Mouse (Mus musculus): ENCODE data around the gene Ppp1r16b. TPM values are rescaled to one million over a fixed set of nuclear protein-coding genes. Genes with fewer than 3 reads are reported as not detected.

The Ppp1r16b gene
- polyA plus RNA-seq, 1 experiment from 2014 or later: 2.2 TPM

DNA sequence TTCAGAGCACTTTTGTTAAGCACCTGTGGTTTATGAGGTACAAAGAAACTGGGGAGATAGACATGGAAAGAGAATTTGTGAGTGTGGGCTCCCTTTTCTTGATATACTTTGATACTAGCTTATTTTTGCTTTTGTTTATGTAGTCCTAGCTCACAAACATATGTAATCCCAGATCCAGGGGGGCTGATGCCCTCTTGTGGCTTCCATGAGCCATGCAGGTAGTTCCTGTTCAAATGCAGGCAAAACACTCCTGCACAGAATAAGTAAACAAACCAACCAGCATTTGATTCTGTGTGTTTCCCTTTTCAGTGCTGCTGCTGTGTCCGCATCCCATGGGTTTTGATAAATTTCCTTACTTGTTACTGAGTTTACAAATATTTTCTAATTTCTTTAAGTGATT is 35.8 kb upstream of the Ppp1r16b start:
- no peak overlapping the region for H3K9ac ChIP-seq (replicated peaks; ENCODE audit: low read length)
- whole genome bisulfite sequencing: 86% methylated on average over 1 of the region's 1 CpGs

GRCm38 (mm10) chr2:158631873-158632272 is 33.3 kb upstream of the Ppp1r16b start:
- Histone ChIP-seq H3K9ac (replicated peaks; ENCODE audit: low read length) (no peak overlapping the region), H3K27ac (replicated peaks; ENCODE audit: low read depth, low read length) (no peak overlapping the region), H3K4me3 (ENCODE audit: low read depth, low read length) (no peak overlapping the region), H3K9me3 (replicated peaks; ENCODE audit: control insufficient read depth, low read length) (no peaks in the 10 kb centered on the region), H3K4me2 (ENCODE audit: low read depth, low read length) (no peak overlapping the region), H3K27me3 (ENCODE audit: control insufficient read depth, insufficient read depth, low read length) (no peaks in the 10 kb centered on the region), H3K36me3 (replicated peaks; ENCODE audit: control insufficient read depth, insufficient read depth, low read depth, low read length) (peaks cover 11% of the 10 kb centered on the region), H3K4me1 (ENCODE audit: control insufficient read depth, insufficient read depth, low read length) (no peaks in the 10 kb centered on the region)
- ATAC-seq (replicated peaks; ENCODE audit: insufficient number of reproducible peaks, low FRiP score, low TSS enrichment, low read depth): no peak
- no peak for DNase-seq (ENCODE audit: low spot score)
- 78% methylated on average over 5 of the region's 5 CpGs for WGBS

More for the DNA sequence above, 35.8 kb upstream of the Ppp1r16b start:
- Histone ChIP-seq H3K4me1 (ENCODE audit: control insufficient read depth, insufficient read depth, low read length) (peaks cover 5% of the 10 kb centered on the region; the same call in 1 of the 2 replicates), H3K27ac (replicated peaks; ENCODE audit: low read depth, low read length) (no peak overlapping the region), H3K4me3 (ENCODE audit: low read depth, low read length) (no peak overlapping the region), H3K9me3 (replicated peaks; ENCODE audit: control insufficient read depth, low read length) (no peaks in the 10 kb centered on the region), H3K27me3 (ENCODE audit: control insufficient read depth, insufficient read depth, low read length) (no peaks in the 10 kb centered on the region), H3K36me3 (replicated peaks; ENCODE audit: control insufficient read depth, insufficient read depth, low read depth, low read length) (peaks cover 10% of the 10 kb centered on the region), H3K4me2 (ENCODE audit: low read depth, low read length) (no peak overlapping the region)
- ATAC-seq (replicated peaks; ENCODE audit: insufficient number of reproducible peaks, low FRiP score, low TSS enrichment, low read depth) (no peak), DNase-seq (ENCODE audit: low spot score) (peak; percentile 65)

DNA sequence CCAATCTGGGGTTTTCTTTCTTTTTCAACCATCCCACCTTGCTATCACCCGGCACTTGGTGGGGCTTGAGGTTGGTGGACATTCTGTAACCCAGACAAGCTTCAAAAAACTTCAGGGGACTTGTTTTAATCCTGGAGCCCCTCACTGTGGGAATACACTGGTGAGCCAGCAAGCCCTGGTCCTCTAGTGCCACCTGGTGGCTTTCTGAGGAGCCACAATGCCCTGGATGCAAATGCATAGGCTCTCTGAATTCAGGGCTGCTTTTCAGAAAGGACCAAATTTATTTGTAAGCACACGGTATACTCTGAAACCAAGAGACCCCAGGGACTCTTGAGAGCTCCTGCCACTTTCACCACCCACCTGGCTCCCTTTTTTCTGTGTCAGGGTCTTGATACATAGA is 23.3 kb upstream of the Ppp1r16b start:
- ATAC-seq (replicated peaks; ENCODE audit: insufficient number of reproducible peaks, low FRiP score, low TSS enrichment, low read depth) (no peak), DNase-seq (ENCODE audit: low spot score) (peak; percentile 79)
- Histone ChIP-seq H3K4me3 (ENCODE audit: low read depth, low read length) (no peak overlapping the region), H3K9me3 (replicated peaks; ENCODE audit: control insufficient read depth, low read length) (no peaks in the 10 kb centered on the region), H3K27me3 (ENCODE audit: control insufficient read depth, insufficient read depth, low read length) (no peaks in the 10 kb centered on the region), H3K27ac (replicated peaks; ENCODE audit: low read depth, low read length) (no peak overlapping the region), H3K36me3 (replicated peaks; ENCODE audit: control insufficient read depth, insufficient read depth, low read depth, low read length) (peaks cover 8% of the 10 kb centered on the region), H3K4me1 (ENCODE audit: control insufficient read depth, insufficient read depth, low read length) (no peaks in the 10 kb centered on the region), H3K4me2 (ENCODE audit: low read depth, low read length) (no peak overlapping the region), H3K9ac (replicated peaks; ENCODE audit: low read length) (no peak overlapping the region)
- 27% methylated on average over 2 of the region's 2 CpGs for WGBS

DNA sequence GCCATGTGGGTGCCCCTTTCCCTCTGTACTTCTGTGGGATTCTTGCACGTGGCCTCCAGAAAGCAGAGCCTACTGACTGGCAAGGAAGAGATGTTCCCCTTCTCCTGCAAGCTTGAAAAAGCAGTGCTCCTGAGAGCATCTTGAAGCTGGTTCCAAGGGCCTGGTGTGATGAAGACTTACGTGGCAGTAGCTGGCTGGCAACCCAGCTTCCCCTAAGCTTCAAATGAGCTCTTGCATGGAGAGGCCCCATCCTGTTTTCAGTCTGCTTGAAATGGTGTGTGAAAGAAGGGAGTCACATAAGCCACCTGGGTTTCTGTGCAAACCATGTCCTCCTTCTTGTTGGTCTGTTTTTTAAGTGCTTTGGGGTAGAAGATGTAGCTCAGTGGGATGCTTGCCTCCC is 22.6 kb upstream of the Ppp1r16b start:
- Histone ChIP-seq H3K4me3 (ENCODE audit: low read depth, low read length) (no peak overlapping the region), H3K36me3 (replicated peaks; ENCODE audit: control insufficient read depth, insufficient read depth, low read depth, low read length) (peaks cover 6% of the 10 kb centered on the region), H3K4me1 (ENCODE audit: control insufficient read depth, insufficient read depth, low read length) (no peaks in the 10 kb centered on the region), H3K9me3 (replicated peaks; ENCODE audit: control insufficient read depth, low read length) (no peaks in the 10 kb centered on the region), H3K27ac (replicated peaks; ENCODE audit: low read depth, low read length) (no peak overlapping the region), H3K4me2 (ENCODE audit: low read depth, low read length) (no peak overlapping the region), H3K9ac (replicated peaks; ENCODE audit: low read length) (no peak overlapping the region), H3K27me3 (ENCODE audit: control insufficient read depth, insufficient read depth, low read length) (no peaks in the 10 kb centered on the region)
- WGBS: 96% methylated on average over 2 of the region's 2 CpGs
- DNase-seq (ENCODE audit: low spot score) (no peak), ATAC-seq (replicated peaks; ENCODE audit: insufficient number of reproducible peaks, low FRiP score, low TSS enrichment, low read depth) (no peak)

- peaks cover 1% of the 10 kb centered on the region for H3K36me3 ChIP-seq (replicated peaks; ENCODE audit: control insufficient read depth, insufficient read depth, low read depth, low read length)
- WGBS: 89% methylated on average over 3 of the region's 3 CpGs
- ATAC-seq (replicated peaks; ENCODE audit: insufficient number of reproducible peaks, low FRiP score, low TSS enrichment, low read depth): no peak
Measured at GRCm38 (mm10) chr2:158643791-158644190, 21.4 kb upstream of the Ppp1r16b start.

DNA sequence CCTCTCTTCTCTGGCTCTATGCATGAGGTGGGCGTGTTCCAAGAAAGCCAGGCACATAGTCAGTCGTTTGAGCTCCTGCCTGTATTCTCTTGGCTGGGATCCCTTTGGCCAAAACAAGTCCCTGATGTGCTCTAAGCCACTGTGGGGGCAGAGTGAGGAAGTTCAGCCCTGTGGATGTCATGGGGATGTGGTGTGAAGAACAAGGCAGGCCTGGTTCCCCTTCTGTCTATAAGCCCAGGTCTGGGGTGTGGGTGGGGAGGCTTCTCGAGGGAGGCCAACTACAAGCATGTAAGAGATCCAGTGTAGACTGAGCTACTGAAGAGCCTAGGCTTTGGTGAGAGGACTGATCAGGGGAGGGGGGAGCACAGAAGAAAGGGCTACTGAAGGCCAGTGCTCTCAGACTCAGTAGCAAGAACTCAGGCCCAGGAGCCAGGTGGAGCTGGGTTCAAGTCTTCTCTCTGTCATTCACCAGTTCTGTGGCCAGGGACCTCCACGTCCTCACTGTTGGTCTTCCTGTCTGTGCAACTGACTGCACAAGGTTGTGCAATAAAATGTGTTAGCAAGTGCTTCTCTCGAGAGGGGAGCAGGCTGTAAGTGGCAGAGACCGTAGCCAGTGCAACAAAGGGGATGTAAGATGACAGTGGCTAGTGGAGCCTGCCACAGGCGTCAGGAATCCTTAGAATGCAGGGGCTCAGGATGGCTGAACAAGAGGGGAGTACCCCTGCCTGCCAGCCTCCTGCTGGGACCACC is 13.9 kb upstream of the Ppp1r16b start:
- H3K4me2 ChIP-seq (ENCODE audit: low read depth, low read length): no peak overlapping the region
- no peak overlapping the region for H3K27ac ChIP-seq (replicated peaks; ENCODE audit: low read depth, low read length)
- no peak for ATAC-seq (replicated peaks; ENCODE audit: insufficient number of reproducible peaks, low FRiP score, low TSS enrichment, low read depth)
- H3K4me1 ChIP-seq (ENCODE audit: control insufficient read depth, insufficient read depth, low read length): no peaks in the 10 kb centered on the region
- no peaks in the 10 kb centered on the region for H3K27me3 ChIP-seq (ENCODE audit: control insufficient read depth, insufficient read depth, low read length)
- 61% methylated on average over 7 of the region's 7 CpGs for WGBS
- H3K36me3 ChIP-seq (replicated peaks; ENCODE audit: control insufficient read depth, insufficient read depth, low read depth, low read length): no peaks in the 10 kb centered on the region
- no peaks in the 10 kb centered on the region for H3K9me3 ChIP-seq (replicated peaks; ENCODE audit: control insufficient read depth, low read length)
- H3K4me3 ChIP-seq (ENCODE audit: low read depth, low read length): no peak overlapping the region
- H3K9ac ChIP-seq (replicated peaks; ENCODE audit: low read length): no peak overlapping the region
- no peak for DNase-seq (ENCODE audit: low spot score)

More at GRCm38 (mm10) chr2:158643791-158644190, 21.4 kb upstream of the Ppp1r16b start:
- Histone ChIP-seq H3K27me3 (ENCODE audit: control insufficient read depth, insufficient read depth, low read length) (no peaks in the 10 kb centered on the region), H3K4me3 (ENCODE audit: low read depth, low read length) (no peak overlapping the region), H3K9ac (replicated peaks; ENCODE audit: low read length) (no peak overlapping the region), H3K27ac (replicated peaks; ENCODE audit: low read depth, low read length) (no peak overlapping the region), H3K4me2 (ENCODE audit: low read depth, low read length) (no peak overlapping the region), H3K9me3 (replicated peaks; ENCODE audit: control insufficient read depth, low read length) (no peaks in the 10 kb centered on the region), H3K4me1 (ENCODE audit: control insufficient read depth, insufficient read depth, low read length) (no peaks in the 10 kb centered on the region)
- no peak for DNase-seq (ENCODE audit: low spot score)

- Histone ChIP-seq H3K27me3 (ENCODE audit: control insufficient read depth, insufficient read depth, low read length) (no peaks in the 10 kb centered on the region), H3K4me1 (ENCODE audit: control insufficient read depth, insufficient read depth, low read length) (no peaks in the 10 kb centered on the region), H3K9me3 (replicated peaks; ENCODE audit: control insufficient read depth, low read length) (no peaks in the 10 kb centered on the region), H3K4me2 (ENCODE audit: low read depth, low read length) (no peak overlapping the region), H3K4me3 (ENCODE audit: low read depth, low read length) (no peak overlapping the region), H3K9ac (replicated peaks; ENCODE audit: low read length) (no peak overlapping the region), H3K27ac (replicated peaks; ENCODE audit: low read depth, low read length) (no peak overlapping the region), H3K36me3 (replicated peaks; ENCODE audit: control insufficient read depth, insufficient read depth, low read depth, low read length) (no peaks in the 10 kb centered on the region)
- 12% methylated on average over 4 of the region's 4 CpGs for WGBS
- DNase-seq (ENCODE audit: low spot score): peak; percentile 82
- 0 out of 2 replicates have a peak, but pooled peaks have one; percentile 45 for ATAC-seq (replicated peaks; ENCODE audit: insufficient number of reproducible peaks, low FRiP score, low TSS enrichment, low read depth)
Measured at GRCm38 (mm10) chr2:158652985-158653384, 12.2 kb upstream of the Ppp1r16b start.

DNA sequence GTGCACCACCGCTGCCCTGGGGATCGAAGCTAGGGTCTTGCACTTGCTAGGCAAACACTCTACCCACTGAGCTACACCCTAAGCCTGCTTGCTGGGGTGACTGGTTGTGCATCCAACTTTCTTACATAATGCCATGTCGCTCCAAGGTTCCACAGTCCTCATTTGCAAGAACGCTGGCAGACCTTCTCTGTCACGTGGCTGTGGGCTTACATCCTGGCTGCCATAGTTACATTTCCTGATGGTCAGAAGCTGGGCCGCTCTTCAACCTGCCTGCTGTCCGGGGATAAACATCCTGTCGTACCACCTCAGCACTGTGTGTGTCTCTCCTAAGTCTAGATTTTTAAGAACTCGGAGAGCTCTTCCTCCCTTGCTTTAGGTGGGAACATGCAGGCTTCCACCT is 10.5 kb upstream of the Ppp1r16b start:
- Histone ChIP-seq H3K4me3 (ENCODE audit: low read depth, low read length) (no peak overlapping the region), H3K9ac (replicated peaks; ENCODE audit: low read length) (no peak overlapping the region), H3K4me1 (ENCODE audit: control insufficient read depth, insufficient read depth, low read length) (no peaks in the 10 kb centered on the region), H3K4me2 (ENCODE audit: low read depth, low read length) (no peak overlapping the region), H3K9me3 (replicated peaks; ENCODE audit: control insufficient read depth, low read length) (no peaks in the 10 kb centered on the region), H3K27ac (replicated peaks; ENCODE audit: low read depth, low read length) (no peak overlapping the region), H3K27me3 (ENCODE audit: control insufficient read depth, insufficient read depth, low read length) (no peaks in the 10 kb centered on the region), H3K36me3 (replicated peaks; ENCODE audit: control insufficient read depth, insufficient read depth, low read depth, low read length) (no peaks in the 10 kb centered on the region)
- 83% methylated on average over 9 of the region's 9 CpGs for WGBS
- no peak for ATAC-seq (replicated peaks; ENCODE audit: insufficient number of reproducible peaks, low FRiP score, low TSS enrichment, low read depth)
- DNase-seq (ENCODE audit: low spot score): no peak
